Mouse (Mus musculus): ENCODE measurements around the gene Rtca. TPM values are rescaled to one million over a fixed set of nuclear protein-coding genes. Genes with fewer than 3 reads are reported as not detected.

The Rtca gene
- polyA plus RNA-seq, 1 experiment from 2014 or later, result 106 TPM

GRCm38 (mm10) chr3:116444327-116444726 is 63.7 kb downstream of the Rtca start:
- no peaks in the 10 kb centered on the region for H3K36me3 ChIP-seq (ENCODE audit: control insufficient read depth, insufficient read depth)
- H3K9ac ChIP-seq (replicated peaks; ENCODE audit: low read depth, low read length), result no peak overlapping the region
- WGBS, result 73% methylated on average over 9 of the region's 9 CpGs
- H3K27ac ChIP-seq (ENCODE audit: low read length), result no peak overlapping the region
- no peak overlapping the region for H3K4me2 ChIP-seq (ENCODE audit: low read length)
- H3K4me1 ChIP-seq (replicated peaks; ENCODE audit: control insufficient read depth, insufficient read depth, low read length), result no peaks in the 10 kb centered on the region
- H3K4me3 ChIP-seq (replicated peaks; ENCODE audit: low read length), result no peak overlapping the region
- ATAC-seq, result no peak
- H3K9me3 ChIP-seq (ENCODE audit: control insufficient read depth, low read length), result no peaks in the 10 kb centered on the region
- no peaks in the 10 kb centered on the region for H3K27me3 ChIP-seq (replicated peaks; ENCODE audit: control insufficient read depth, insufficient read depth, low read length)

DNA sequence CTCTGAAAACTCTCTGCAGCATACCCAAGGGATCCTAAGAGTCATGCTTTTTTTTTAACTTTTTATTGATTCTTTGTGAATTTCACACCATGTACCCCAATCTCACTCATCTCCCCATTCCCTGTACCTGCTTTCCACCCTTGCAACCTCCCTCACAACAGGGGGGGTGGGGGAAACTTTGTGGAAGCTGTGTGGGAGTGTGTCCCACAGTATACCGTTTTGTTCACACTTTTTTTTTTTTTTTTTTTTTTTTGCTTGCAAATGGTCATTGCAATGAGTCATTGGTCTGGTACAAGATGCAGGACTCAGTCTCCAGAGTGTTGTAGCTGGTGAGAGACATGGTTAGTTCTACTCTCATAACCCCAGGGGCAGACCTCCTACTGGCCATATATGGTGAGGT is 65.2 kb downstream of the Rtca start:
- Histone ChIP-seq H3K4me1 (replicated peaks; ENCODE audit: control insufficient read depth, insufficient read depth, low read length) (no peaks in the 10 kb centered on the region), H3K9me3 (ENCODE audit: control insufficient read depth, low read length) (no peaks in the 10 kb centered on the region), H3K36me3 (ENCODE audit: control insufficient read depth, insufficient read depth) (no peaks in the 10 kb centered on the region), H3K4me2 (ENCODE audit: low read length) (no peak overlapping the region), H3K27me3 (replicated peaks; ENCODE audit: control insufficient read depth, insufficient read depth, low read length) (no peaks in the 10 kb centered on the region), H3K4me3 (replicated peaks; ENCODE audit: low read length) (no peak overlapping the region), H3K9ac (replicated peaks; ENCODE audit: low read depth, low read length) (no peak overlapping the region), H3K27ac (ENCODE audit: low read length) (no peak overlapping the region)
- ATAC-seq, result no peak
- WGBS, result 100% methylated on average over 1 of the region's 1 CpGs

- no peak for ATAC-seq
- H3K4me1 ChIP-seq (replicated peaks; ENCODE audit: control insufficient read depth, insufficient read depth, low read length), result no peaks in the 10 kb centered on the region
- WGBS, result 94% methylated on average over 15 of the region's 15 CpGs
Measured at GRCm38 (mm10) chr3:116441518-116442205, 66.3 kb downstream of the Rtca start.

DNA sequence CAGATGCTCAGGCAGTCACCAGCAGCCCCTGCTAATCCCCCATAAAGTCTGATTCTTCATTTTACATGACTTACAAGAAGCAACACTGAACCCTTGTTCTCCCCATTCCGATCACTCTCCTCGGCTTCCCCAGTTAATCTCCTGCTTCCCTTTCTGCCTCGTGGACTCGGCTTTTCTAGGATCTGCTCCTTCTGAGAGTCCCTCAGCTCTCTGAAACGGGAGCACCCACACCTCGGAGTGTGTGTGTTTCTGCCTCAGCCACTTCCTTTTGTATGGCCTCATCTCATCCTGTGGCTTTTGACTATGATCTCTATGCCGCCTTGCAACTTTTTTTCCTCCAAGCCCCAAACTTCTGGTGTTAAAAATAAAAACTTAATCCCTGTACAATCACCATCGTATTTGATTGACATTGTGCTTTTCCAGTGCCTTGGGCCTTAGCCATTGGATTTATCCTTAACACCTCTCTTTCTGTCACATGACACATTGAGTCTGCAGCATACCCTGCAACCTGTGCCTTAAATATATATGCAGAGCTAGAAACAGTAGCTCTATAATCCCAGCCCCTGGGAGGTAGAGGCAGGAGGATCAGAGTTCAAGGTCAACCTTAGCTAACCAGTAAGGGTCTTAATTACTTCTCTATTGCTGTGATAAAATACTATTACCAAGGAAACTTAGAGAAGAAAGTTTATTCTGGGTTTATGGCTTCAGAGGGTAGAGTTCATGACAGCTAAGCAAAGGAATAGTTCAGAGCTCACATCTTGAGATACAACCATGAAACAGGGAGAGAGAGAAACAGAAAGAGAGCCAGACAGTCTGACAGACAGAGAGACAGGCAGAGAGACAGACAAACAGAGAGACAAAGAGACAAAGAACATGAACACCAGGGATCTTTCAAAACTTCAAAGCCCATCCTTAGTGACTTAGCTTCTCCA is 67.7 kb downstream of the Rtca start:
- H3K4me1 ChIP-seq (replicated peaks; ENCODE audit: control insufficient read depth, insufficient read depth, low read length), result no peaks in the 10 kb centered on the region

More at GRCm38 (mm10) chr3:116441518-116442205, 66.3 kb downstream of the Rtca start:
- H3K9ac ChIP-seq (replicated peaks; ENCODE audit: low read depth, low read length), result no peak overlapping the region
- H3K27ac ChIP-seq (ENCODE audit: low read length), result no peak overlapping the region
- H3K4me3 ChIP-seq (replicated peaks; ENCODE audit: low read length), result no peak overlapping the region
- no peaks in the 10 kb centered on the region for H3K36me3 ChIP-seq (ENCODE audit: control insufficient read depth, insufficient read depth)
- no peak overlapping the region for H3K4me2 ChIP-seq (ENCODE audit: low read length)
- no peaks in the 10 kb centered on the region for H3K9me3 ChIP-seq (ENCODE audit: control insufficient read depth, low read length)
- no peaks in the 10 kb centered on the region for H3K27me3 ChIP-seq (replicated peaks; ENCODE audit: control insufficient read depth, insufficient read depth, low read length)

More for the DNA sequence above, 67.7 kb downstream of the Rtca start:
- no peaks in the 10 kb centered on the region for H3K9me3 ChIP-seq (ENCODE audit: control insufficient read depth, low read length)
- no peak overlapping the region for H3K9ac ChIP-seq (replicated peaks; ENCODE audit: low read depth, low read length)
- WGBS, result 53% methylated on average over 8 of the region's 8 CpGs
- no peak for ATAC-seq
- H3K4me2 ChIP-seq (ENCODE audit: low read length), result no peak overlapping the region
- H3K36me3 ChIP-seq (ENCODE audit: control insufficient read depth, insufficient read depth), result no peaks in the 10 kb centered on the region
- no peak overlapping the region for H3K4me3 ChIP-seq (replicated peaks; ENCODE audit: low read length)
- H3K27me3 ChIP-seq (replicated peaks; ENCODE audit: control insufficient read depth, insufficient read depth, low read length), result no peaks in the 10 kb centered on the region
- no peak overlapping the region for H3K27ac ChIP-seq (ENCODE audit: low read length)

Other genes with a start within 250 kb of the Rtca start
- gene Cdc14a, start 84.2 kb downstream of the Rtca start, polyA plus RNA-seq (2015; fragmentation: Nextera tagmentation; extraction: Ambion mirVana), result 6.9 and 7.7 TPM in 2 replicates
- 16.1 and 16.9 TPM in 2 replicates for gene Dbt, start 4.9 kb upstream of the Rtca start, polyA plus RNA-seq (2015; fragmentation: Nextera tagmentation; extraction: Ambion mirVana)
- gene Lrrc39, start 54.8 kb upstream of the Rtca start, polyA plus RNA-seq (2015; fragmentation: Nextera tagmentation; extraction: Ambion mirVana), result 0.29 and 0.42 TPM in 2 replicates
- gene Sass6, start 86.8 kb upstream of the Rtca start, polyA plus RNA-seq (2015; fragmentation: Nextera tagmentation; extraction: Ambion mirVana), result 18.2 and 19.3 TPM in 2 replicates
- 28.4 and 35.2 TPM in 2 replicates for gene Trmt13, start 106.4 kb upstream of the Rtca start, polyA plus RNA-seq (2015; fragmentation: Nextera tagmentation; extraction: Ambion mirVana)
- gene Mfsd14a, start 154.5 kb upstream of the Rtca start, polyA plus RNA-seq (2015; fragmentation: Nextera tagmentation; extraction: Ambion mirVana), result 77.2 and 81.1 TPM in 2 replicates
- not detected in 2 replicates for gene Gm43191, start 173.1 kb upstream of the Rtca start, polyA plus RNA-seq (2015; fragmentation: Nextera tagmentation; extraction: Ambion mirVana)
- gene Slc35a3, start 204.6 kb upstream of the Rtca start, polyA plus RNA-seq (2015; fragmentation: Nextera tagmentation; extraction: Ambion mirVana), result 8.1 and 8.3 TPM in 2 replicates